Mouse (Mus musculus) MN1 (cell line): Measurements from ENCODE around the gene Ptgfrn.

ENCODE experiments used
- DNase-seq: peaks from one replicate; pipeline ENCODE4 v3.0.0-alpha.2; 2016; ENCODE audit warnings: low spot score

The Ptgfrn gene

DNA sequence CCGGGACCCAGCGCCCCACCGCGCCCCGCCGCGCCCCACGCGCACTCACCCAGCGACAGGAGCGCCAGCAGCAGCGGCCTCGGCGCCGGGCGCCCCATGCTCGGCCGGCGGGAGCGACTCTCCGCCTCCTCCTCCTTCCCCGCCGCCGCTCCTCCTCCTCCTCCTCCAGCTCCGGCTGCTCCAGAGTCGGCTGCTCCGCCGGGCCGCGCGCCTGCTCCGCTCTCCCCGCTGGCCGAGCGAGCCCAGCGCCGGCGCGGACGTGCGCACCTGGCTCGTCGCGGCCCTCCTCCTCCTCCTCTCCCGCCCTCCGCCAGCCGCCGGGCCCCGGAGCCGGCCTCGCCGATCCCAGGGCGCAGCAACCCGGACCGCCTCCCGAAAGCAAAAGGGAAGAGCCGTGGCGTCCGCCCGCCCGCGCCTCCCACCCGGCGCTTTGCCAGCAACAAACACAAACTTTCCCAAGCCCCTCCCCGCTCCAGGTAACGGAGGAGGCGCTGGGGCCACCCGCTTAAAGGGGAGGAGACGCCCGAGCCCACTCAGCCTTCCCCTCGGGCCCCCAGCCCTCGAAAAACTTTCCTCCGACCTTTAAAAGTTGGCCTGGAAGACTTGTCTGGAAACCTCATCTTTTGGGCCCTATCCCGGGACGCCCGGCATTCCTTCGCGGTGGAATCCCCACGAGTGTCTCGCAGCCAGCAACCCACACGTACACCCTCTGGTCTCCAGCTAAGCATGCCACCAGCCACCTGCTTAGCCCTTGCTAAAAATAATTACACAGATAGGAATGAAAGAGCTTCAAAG is at the start of gene Ptgfrn:
Gene Ptgfrn (minus strand): TSS at position 236 of the 795 bp plus-strand sequence.
- peak; percentile 52 for DNase-seq

DNA sequence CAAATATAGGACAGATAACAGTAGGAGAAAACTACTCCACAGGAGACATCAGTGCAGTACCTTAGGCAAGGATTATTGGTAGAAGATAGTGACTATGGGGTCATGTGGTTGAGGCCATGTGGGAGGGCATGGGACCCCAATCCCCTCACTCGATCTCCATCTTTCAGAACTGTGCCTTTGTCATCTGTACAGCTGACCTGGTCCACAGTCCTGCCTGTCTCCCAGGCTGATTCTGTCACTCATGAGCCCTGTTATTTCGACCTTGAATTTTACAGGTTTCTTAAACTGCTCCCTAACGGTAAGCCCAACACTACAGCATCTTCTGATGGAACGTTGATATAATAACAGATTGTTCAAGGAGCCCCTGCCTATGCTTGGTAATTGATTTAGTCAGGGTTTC is 49.6 kb upstream of the Ptgfrn start:
- no peak for DNase-seq

DNA sequence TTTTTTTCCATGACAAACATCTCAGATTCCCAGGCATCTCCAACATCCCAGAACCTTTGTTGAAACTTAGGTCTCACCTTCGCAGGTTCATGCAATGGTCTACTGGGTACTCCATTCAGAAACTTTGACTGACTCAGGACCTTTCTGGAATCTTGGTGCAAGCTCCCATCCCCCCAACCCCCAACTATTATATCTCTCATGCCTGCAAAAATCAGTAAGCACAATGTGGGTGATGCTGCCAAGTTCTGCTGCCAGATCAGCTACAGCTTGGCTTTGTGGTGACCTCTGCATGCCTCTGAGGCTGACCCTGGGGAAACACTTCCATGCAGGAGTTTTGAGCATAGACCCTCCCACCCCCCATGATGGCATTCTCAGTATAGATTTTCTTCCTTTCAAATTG is 44.0 kb upstream of the Ptgfrn start:
- DNase-seq: no peak

DNA sequence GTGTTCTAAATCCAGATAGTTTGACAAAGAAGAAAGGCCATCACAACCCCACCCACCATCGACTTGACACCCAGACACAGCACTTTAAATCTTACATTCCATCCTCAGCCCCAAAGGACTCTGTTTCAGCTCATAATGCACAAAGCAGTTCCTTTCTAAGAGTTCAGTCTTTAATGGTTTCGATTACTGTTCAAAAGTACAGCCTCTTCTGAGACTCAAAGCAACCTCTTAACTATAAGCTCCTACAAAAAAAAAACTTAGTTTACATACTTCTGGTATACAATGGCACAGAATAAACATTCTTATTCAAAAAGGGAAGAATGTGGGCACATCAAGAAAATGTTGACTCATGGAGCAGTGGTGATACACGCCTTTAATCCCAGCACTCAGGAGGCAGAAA is 43.3 kb upstream of the Ptgfrn start:
- DNase-seq: no peak

DNA sequence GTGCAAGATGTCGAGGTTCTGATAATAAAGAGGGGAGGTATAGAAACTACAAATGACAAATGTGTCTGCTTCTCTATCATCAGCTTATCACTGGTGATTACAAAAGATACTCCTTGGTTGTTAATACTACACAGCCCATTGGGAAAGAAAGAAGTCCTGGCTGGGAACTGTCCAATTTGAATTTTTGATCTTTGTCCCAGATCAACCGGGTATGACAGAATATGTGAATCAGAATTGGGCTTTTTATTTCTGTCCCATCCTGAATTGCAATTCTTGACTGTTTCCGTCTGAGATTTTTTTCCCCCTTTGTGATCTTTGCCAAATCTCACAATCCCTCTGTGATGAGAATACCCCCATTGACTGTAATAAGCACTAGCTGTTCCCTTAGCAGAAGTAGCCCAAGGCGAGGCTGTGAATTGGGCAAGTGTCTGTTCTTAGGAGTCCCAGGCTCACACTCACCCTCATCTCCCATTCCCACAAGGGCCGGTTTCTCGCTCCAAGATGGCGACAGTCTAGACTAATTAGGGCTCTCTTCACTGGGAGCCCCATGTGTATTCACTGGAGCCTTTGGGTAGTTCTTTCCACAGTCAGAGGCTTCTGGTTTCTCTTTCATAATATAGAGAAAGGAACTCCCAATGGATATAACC is 36.2 kb upstream of the Ptgfrn start:
- no peak for DNase-seq

DNA sequence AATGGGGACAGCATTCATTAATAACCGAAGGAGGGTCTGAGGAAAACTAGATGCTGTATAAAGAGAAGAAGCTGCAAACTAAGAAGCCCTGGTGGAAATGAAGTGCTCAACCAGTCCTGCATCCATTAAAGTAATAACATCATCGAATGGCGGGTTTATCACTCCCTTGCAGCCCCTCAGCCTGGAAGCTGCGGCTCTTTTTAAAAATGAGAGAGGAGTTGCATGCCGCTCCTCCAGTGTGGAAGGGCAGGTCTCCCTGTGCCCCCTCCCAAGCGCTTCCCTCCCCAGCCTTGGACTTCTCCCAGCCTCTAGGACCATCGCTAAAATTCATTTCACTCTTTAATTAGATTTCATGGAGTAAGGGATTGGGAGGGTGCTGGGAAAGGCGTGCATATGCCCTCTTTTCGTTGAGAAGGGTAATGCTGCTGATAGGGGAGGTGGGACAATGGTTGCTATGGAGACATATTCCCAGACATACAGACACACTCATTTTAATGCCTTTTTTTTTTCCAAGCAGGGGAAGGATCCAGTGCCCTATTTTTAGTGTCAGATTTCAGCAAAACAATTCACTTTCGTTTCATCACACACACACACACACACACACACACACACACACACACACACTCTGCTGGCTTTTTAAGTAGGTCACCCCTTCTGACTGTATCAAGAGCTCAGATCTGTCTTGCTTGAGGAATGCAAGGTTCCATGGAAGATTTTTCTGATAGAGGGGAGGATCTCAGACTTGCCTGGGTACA is 35.4 kb upstream of the Ptgfrn start:
- DNase-seq: peak; percentile 69

DNA sequence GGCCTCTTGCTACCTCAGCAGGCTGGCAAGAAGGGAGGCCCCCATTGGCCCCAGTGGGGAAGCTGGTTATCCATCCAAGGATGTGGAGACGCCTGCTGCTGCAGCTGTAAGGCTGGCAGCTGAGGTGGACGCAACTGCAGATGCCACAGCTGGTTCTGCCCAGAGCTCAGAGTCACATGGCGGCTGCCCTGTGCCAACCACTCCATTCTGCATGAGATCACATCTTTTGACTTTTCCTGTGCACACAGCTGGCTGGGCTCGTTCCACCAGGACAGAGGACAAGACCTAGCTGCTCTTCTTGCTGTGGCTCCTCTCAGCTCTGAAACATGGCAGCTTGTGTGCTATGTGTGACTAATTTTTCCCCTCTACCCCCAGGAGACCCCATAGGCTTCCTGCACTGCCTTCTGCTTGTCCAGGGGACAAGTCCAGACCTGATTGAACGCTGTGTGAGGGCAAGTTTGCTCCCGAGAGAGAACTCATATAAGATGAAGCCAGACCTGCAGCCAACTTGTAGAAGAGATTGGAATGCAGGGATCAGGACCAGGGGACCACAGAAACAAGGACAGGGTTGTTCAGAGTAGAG is 34.4 kb upstream of the Ptgfrn start:
- DNase-seq: peak; percentile 81

DNA sequence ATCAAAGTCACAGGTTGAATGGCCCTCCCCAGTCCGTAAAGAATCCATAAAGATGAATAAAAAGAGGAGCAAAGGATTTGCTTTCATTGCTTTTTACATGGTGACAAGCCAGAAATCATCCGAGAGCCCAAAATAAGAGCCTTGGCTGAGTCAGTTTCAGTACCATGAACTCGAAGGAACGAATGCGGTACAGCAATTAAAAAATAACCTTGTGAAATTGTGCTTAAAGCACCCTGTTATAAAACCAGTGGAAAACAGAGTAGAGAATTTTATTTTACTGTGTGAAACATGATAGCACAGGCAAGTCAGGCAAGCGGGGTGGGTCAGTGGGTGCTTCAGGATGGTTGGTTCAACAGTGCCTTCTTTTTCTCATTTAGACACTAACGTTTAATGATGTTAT is 33.4 kb upstream of the Ptgfrn start:
- no peak for DNase-seq

DNA sequence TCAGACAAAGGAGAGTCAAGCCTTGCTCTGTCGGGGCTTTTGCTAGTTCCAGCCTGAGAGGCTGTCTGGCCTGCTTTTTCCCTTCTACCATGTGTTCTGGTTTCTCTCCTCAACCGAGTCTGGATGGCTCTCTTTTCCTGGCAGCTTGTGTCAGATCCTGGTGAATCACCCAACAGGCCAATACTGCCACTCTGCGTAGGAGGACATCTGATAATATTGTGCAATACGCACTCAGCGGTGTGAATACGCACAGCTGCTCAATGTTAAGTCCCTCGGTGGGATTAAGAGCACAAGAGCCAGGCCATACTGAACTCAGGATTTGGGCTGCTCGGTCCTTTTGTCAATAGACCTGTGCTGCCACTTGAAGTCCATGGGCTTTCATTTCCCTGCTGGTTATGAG is 31.8 kb upstream of the Ptgfrn start:
- peak; percentile 83 for DNase-seq

DNA sequence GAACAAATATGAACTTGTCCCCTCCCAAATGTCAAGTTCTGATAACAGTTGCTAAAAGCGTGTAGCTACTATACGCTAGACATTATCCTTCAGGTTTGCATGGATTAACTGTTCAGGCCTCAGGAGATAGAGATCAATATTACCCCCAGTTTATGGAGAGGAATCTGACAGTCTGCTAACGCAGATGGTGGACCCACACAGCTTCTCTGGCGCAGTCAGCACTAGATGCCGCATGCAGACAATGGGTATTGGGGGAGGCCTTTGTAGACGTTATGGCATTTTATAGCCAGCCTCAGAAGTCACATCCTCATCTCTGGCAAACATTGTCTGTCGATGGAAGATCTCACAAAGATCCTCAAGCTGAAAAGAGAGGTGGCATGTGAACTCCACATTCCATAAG is 29.9 kb upstream of the Ptgfrn start:
- DNase-seq: no peak

DNA sequence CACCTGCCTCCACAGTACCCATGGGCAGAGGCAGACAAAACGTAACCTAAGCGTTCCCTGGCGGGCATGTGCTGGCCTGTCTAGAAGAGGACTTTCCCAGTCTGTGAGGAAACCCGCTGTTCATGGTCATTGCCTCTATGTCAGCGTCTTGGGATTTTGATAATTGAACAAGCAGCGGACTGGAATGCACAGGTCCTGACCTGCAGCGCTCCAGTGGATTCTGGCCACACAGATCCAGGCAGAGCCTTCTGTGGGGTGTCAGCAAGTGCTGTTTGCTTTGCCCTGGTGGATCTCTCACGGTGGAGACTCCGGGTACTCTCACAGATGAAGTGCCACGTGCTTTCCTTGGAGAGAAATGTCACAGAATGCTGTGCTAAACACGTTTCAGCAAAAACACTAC is 26.4 kb upstream of the Ptgfrn start:
- DNase-seq: no peak

DNA sequence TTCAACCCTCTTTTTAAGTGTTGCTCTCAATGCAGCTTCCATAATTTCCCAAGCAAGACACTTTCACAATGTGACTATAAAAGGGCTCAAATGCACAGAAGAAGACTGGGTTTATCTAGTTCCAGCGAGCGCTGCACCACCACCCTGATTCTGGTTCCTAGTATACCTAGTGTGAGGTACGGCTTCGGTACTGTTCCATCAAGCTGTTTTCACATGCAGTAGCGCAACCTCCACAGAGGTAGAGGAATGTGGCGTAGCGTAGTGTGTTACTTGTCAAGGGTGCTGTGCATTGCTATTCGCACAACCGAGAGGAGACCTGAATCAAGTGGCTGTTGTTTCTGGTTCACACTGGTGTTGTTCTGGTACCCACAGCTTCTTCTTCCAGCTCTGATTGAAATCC is 24.8 kb upstream of the Ptgfrn start:
- no peak for DNase-seq

DNA sequence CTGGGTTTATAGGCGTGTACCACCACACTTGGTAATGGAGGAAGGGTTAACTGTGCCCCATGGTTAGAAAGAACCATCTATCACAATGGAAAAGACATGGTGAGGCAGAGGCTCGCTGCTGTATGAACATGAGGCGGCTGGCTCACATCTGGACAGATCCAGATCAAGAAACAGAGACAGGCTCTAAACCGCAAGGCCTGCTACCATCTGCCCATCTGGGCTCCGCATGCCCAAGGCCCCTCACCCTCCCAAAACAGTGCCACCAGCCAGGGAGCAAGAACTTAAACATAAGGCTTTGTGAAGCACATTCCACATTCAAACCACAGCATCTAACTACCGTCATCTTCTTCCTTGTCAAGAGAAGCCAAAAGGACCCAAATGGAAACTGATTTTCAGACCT is 22.9 kb upstream of the Ptgfrn start:
- DNase-seq: no peak

DNA sequence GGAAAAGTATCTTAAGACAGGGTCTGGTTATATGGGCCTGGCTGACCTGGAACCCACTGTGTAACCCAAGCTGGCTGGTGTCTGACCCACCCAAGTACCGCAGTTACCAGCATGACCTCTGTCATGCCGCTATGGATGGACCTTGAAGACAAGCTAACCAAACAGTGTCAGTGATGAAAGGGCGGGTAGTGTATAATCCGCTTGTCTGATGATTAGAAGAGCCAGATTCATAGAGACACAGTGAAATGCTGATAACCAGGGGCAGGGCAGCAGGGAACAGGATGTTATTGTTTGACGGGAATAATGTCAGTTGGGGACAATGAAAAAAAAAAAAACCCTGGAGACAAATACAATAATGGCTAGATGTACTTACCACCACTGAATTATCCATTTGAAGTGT is 21.7 kb upstream of the Ptgfrn start:
- no peak for DNase-seq

DNA sequence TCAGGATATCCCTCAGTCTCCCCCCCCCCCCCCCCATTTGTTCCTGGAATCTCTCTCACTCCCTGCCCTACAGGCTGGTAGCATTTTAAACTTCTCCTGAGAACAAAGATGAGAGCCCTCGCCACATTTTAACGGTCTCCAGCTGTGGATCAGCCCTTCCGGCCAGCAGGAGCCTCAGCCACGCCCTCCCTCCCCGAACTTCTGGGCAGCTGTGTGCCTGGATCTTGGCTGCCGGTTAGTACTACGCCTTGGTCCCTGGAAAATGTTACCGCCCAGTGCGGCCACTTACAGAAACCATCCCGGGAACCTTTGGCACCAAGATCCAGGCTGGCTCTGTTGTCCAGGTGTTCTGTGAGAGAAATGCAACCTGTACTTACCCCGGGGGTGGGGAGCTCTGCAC is 20.4 kb upstream of the Ptgfrn start:
- peak; percentile 56 for DNase-seq

DNA sequence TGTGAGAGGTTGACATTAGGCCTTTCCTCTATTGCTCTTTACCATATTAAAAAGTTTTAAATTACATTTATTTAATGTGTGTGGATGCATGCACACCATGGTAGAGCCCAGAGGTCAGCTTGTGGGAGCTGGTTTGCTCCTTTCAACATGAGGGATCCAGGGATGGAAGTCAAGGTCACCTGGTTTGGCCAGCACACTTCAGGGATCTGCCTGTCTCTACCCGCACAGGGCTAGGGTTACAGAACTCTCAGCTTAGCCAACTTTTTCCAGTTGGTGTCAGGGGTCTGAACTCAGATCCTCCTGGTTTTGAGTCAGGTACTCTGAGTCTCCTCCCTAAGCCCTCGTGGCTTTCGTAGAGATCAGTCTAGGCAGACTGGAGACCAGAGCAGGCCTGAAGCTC is 19.5 kb upstream of the Ptgfrn start:
- no peak for DNase-seq

DNA sequence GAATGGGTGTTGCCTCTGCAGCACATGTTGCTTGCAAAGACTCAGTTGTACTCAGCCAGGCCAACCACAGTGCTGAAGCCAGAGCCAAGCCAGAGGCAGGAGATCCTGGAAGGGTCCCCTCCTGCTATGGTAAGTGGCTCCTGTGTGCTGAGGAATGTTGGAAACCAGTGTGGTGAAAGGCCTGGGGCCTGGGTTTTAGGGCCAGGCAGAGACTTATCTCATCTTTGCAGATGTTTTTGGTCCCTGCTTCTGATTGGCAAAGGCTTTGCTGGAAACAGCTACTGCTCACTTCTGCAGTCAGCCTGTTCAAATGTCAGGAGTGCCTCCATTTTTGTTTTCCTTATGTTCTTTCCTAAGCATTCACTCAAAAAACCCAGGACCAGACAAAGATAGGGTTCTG is 19.0 kb upstream of the Ptgfrn start:
- no peak for DNase-seq

DNA sequence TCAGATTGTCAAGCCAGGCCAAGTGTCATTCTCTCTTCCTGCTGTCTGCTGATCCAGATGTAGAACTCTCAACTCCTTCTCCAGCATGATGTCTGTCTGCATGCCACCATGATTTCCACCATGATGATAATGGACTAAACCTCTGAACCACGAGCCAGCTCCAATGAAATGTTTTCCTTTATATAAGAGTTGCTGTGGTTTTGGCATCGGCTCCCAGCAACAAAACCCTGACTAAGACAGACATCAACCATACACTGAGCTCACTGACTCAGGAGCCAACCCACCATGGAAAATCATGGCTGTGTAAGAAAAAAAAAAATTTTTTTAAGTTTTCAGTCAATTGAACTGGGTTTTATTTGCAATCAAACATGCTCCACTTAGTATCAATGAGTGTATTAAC is 17.7 kb upstream of the Ptgfrn start:
- DNase-seq: no peak

DNA sequence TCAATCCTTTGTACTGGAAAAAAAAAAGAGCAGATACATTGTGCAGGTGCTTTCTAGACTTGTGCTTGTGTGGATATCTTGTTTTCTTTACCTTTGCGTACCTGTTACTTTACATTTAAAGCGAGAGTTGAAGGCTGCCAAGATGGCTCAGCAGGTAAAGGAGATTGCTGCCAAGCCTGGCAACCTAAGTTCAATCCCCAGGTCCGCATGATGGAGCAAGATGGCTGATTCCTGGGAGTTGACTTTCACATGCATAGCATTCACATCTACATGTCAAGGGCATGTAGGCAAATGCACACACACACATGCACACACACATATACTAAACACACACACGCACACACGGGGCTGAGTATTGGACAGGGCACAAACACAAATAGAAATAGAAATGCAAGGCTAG is 14.6 kb upstream of the Ptgfrn start:
- DNase-seq: no peak

DNA sequence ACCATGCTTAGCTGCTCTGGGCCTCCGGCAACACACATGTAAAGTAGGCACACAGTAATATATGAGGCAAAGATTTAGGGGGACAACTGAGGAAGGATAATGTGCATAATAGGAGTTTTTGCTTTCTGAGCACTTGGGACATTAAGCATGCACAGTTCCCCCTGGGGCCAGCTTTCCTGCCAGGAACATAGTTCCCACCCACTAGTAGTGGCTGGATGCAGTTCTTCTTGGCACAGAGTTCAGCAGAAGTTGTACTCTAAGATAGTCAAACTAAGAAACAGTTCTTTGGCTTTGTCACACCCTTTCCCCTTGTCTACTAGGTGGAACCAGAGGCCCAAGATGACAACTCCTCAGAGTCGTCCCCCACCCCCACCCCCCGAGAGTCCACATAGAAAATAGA is 12.4 kb upstream of the Ptgfrn start:
- DNase-seq: no peak

DNA sequence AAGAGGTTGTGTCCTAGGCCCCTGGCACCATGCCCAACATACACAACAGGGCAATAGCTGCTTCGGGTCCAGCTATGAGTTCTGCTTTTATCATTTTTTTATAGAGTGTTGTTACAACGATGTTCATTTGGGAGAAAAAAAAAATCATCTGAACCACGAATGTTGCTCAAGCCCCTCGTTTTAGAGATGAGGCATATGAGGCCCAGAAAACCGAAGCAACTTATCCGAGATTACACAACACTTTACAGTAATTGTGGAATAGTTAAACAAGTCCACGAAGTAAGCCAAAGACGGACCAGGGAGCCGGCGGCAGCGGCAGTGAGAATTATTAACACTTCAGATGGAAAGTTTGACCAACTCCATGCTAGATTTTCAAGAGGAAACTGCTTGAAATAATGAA is 7.7 kb upstream of the Ptgfrn start:
- DNase-seq: no peak

DNA sequence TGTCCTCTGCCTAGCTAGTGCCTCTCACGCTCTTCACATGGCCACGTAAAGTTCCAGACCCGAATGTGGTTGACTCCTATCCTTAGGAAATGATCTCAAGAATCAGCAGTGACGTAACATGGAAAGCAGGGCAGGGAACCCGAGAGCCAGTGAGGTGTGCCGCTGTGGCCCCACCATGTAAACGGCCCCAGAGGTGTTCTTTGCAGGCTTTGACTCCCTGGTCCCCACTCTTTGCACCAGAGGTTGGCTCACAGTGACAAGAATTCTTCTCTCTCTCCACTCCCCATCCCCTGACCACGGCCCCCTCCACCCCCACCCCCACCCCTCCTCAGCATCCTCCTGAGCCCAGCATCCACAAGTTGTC is 7.3 kb upstream of the Ptgfrn start:
- DNase-seq: no peak
